Mouse (Mus musculus): ENCODE data around the gene Arl10.

- TF ChIP-seq CEBPB (IDR thresholded peaks at IDR 0.05; ENCODE audit: low read depth) (no peak), CTCF (IDR thresholded peaks at IDR 0.05; ENCODE audit: control insufficient read depth, insufficient read depth, insufficient read length) (no peak), USF1 (IDR thresholded peaks at IDR 0.05; ENCODE audit: low read depth) (no peak), FOSL1 (IDR thresholded peaks at IDR 0.05; ENCODE audit: insufficient read depth, low read length, poor library complexity, severe bottlenecking) (no peak), MAX (IDR thresholded peaks at IDR 0.05) (no peak), MYOG (IDR thresholded peaks at IDR 0.05; ENCODE audit: control insufficient read depth, extremely low read depth, insufficient read length) (no peak), MYOD1 (IDR thresholded peaks at IDR 0.05; ENCODE audit: control insufficient read depth, insufficient read length, low read depth) (no peak)
Measured at GRCm38 (mm10) chr13:54593617-54594016, 18.8 kb downstream of the Arl10 start.

Data from C2C12 (cell line).